Mouse (Mus musculus) hindbrain, embryonic 12.5 days (tissue): ENCODE results near the gene Rbak. TPM values are rescaled to one million over a fixed set of nuclear protein-coding genes. Genes with fewer than 3 reads are reported as not detected.
"Not testable (repeated sequence)": the region's sequence is repeated elsewhere in the genome, so short reads cannot be mapped to it uniquely, and the experiment has no call there.

ENCODE experiments used
- ATAC-seq: fragments of 200-750 bp; cut with Nextera tagmentation; 2 replicates; pipeline ENCODE4 v1.8.0; 2017; ENCODE audit warnings: moderate TSS enrichment; ENCODE audit not compliant: low FRiP score
- H3K27ac ChIP-seq: fragments of 300-500 bp; sonication (generic); 2 replicates; pipeline ENCODE4 v1.5.1; 2016; ENCODE audit warnings: mild to moderate bottlenecking
- H3K27me3 ChIP-seq: fragments of 300-500 bp; sonication (generic); 2 replicates; pipeline ENCODE4 v1.6.1; 2016; ENCODE audit warnings: mild to moderate bottlenecking
- H3K36me3 ChIP-seq: fragments of 300-500 bp; sonication (generic); 2 replicates; pipeline ENCODE4 v1.6.1; 2016; ENCODE audit warnings: mild to moderate bottlenecking
- H3K4me1 ChIP-seq: fragments of 300-500 bp; sonication (generic); 2 replicates; pipeline ENCODE4 v1.6.1; 2016
- H3K4me2 ChIP-seq: fragments of 300-500 bp; sonication (generic); replicated peaks from 2 replicates; pipeline ENCODE4 v1.6.1; 2016; ENCODE audit warnings: mild to moderate bottlenecking
- H3K4me3 ChIP-seq: fragments of 300-500 bp; sonication (generic); 2 replicates; pipeline ENCODE4 v1.5.1; 2016; ENCODE audit warnings: mild to moderate bottlenecking
- H3K9ac ChIP-seq: fragments of 300-500 bp; sonication (generic); 2 replicates; pipeline ENCODE4 v1.6.1; 2016; ENCODE audit warnings: mild to moderate bottlenecking, moderate library complexity
- H3K9me3 ChIP-seq: fragments of 300-500 bp; sonication (generic); replicated peaks from 2 replicates; pipeline ENCODE4 v1.6.1; 2016; ENCODE audit warnings: mild to moderate bottlenecking
- WGBS: fragments of 180-500 bp; shearing (Covaris S2); methylation state at CpG from one replicate; pipeline ENCODE4 v1.1.7; 2016; 5-methylcytosine and 5-hydroxymethylcytosine counted together
- polyA plus RNA-seq: library from polyadenylated mRNA; unstranded; fragments of >200 nt; fragmentation: Nextera tagmentation; extraction: Ambion mirVana; gene quantifications from 2 replicates; pipeline ENCODE4 v1.2.1, GENCODE M21; 2016

Gene Rbak
- polyA plus RNA-seq, 1 experiment from 2014 or later = 17.8 TPM

DNA sequence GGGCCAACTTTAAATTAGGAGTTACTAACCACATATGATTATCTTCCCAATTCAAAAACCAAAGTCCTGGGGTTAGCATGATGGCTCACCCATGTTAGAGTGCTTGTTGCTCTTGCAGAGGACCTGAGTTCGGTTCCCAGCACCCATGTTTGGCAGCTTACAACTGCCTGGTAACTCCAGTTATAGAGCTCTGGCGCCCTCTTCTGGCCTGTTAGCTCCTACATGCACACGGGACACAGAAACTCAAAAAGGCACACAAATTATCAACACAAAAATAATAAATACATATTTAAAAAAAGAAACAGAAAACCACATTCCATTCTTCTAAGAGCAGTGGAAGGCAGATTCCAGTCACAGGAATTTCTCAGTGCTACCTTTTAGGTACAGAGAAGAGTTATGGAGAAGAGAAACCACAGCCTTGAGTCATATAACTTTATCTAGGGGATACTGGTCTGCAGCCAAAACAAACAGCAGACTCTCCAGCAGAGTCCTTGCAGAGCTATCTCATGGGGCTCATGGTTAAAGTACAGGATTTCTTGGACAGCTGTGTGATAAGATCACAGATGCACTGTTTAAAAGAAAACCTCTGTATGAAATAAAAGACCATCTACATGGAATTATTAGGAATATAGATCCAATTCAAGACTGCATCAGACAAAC lies 2.9 kb downstream of the Rbak start:
- WGBS = 89% methylated on average over 3 of the region's 3 CpGs
- H3K9me3 ChIP-seq = peaks cover 13% of the 10 kb centered on the region; the same call in 1 of the 2 replicates
- no peak overlapping the region for H3K4me3 ChIP-seq
- no peak for ATAC-seq
- H3K9ac ChIP-seq = no peak overlapping the region
- H3K36me3 ChIP-seq = peaks cover 59% of the 10 kb centered on the region
- H3K4me1 ChIP-seq = peaks cover 11% of the 10 kb centered on the region
- no peaks in the 10 kb centered on the region for H3K27me3 ChIP-seq
- H3K27ac ChIP-seq = no peak overlapping the region
- H3K4me2 ChIP-seq = no peak overlapping the region

DNA sequence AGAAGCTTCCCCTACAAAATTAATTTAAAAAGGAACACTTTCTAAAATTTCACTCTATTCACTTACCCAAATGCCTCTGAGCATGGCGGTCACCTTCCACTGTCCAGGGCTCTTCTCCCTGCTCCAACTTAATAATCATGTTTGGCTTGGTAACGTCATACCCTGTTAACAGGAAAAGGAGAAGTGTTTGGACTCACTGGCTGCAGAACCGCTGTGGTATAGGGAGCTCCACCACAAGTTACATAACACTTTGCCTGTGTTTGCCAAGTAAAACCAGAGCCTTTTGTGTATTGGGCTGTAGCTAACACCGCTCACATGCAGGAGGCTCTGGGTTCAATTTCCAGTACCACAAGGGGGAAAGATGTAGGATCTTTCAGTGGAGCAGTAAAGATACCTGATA lies 4.6 kb downstream of the Rbak start:
- Histone ChIP-seq H3K4me3 (no peak overlapping the region), H3K4me1 (peaks cover 11% of the 10 kb centered on the region), H3K27me3 (no peaks in the 10 kb centered on the region), H3K9ac (no peak overlapping the region), H3K4me2 (no peak overlapping the region), H3K36me3 (peaks cover 76% of the 10 kb centered on the region), H3K27ac (no peak overlapping the region), H3K9me3 (peaks cover 13% of the 10 kb centered on the region; the same call in 1 of the 2 replicates)
- no peak for ATAC-seq
- 92% methylated on average over 4 of the region's 4 CpGs for WGBS

DNA sequence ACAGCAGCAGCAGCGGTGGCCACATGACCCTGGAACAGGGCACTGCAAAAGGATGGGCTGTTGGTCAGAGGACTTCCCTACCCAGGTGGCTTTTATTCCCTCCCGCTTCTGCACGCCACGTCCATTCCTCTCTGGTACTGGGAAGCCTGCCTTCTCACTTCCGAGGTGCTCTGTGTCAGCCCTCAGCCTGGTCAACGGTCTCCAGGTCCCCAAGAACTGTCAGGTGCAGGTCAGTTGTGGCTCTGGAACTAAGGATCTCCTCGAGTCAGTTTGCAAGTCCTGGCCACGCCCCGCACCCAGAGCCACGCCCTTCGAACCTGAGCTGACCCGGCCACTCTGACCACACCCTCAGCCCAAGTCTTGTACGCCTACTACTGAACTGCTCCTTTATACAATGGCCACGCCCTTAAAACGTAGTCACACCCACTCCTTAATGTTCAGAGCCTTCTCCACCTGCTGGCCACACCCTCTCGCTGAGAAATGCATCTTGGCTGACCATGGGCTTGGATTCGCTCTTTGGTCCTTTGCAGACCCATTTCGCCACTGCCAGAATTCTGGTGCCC lies 15.0 kb downstream of the Rbak start:
- H3K27me3 ChIP-seq = no peaks in the 10 kb centered on the region
- no peak overlapping the region for H3K9ac ChIP-seq
- 14% methylated on average over 18 of the region's 18 CpGs for WGBS
- H3K4me1 ChIP-seq = peaks cover 4% of the 10 kb centered on the region; the same call in 1 of the 2 replicates
- no peak for ATAC-seq
- H3K27ac ChIP-seq = no peak overlapping the region
- H3K4me2 ChIP-seq = 0 out of 2 replicates have a peak overlapping the region, but pooled peaks have one; percentile 2
- no peaks in the 10 kb centered on the region for H3K9me3 ChIP-seq
- H3K4me3 ChIP-seq = no peak overlapping the region
- no peaks in the 10 kb centered on the region for H3K36me3 ChIP-seq

DNA sequence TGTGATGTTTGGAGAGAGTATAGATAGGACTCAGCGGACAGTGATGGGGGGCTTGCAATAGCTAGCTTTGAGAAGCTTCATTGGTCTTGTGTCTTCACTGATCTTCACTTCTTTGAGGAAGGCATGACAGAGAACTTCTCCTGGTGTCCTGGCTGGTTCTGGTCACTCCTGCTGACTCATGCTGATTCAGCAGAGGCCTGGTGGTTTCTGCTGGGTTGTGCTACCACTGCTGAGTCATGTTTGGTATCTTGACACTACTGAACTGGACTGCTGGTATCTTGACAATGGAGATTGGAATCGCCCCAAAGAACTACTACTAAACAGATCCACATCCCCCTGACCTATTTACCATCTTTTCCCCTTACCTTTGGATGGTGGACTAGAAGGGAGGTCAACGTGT lies 25.0 kb downstream of the Rbak start:
- peaks cover 43% of the 10 kb centered on the region for H3K27me3 ChIP-seq
- H3K4me2 ChIP-seq = no peak overlapping the region

DNA sequence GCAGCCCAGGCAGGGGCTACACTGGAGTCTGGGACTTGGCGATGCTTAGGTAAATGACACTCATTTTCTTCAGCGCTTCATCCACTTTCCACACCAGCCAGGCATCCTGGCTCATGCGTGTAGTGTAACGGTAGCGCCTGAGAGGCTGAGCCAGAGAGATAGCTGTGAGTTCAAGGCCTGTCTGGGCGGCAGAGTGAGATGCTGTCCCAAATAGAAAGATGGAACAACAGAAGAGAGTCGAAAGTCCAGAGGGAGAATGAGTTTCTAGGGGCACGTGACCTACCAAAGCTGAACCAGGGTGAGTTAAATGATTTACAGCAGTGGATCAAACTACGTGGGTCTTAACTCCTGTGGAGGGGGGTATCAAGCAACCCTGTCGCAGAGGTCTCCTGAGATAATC lies 26.8 kb downstream of the Rbak start:
- H3K4me3 ChIP-seq = no peak overlapping the region
- no peak for ATAC-seq
- 93% methylated on average over 10 of the region's 10 CpGs for WGBS

More for the DNA sequence above, 25.0 kb downstream of the Rbak start:
- Histone ChIP-seq H3K9me3 (peaks cover 8% of the 10 kb centered on the region), H3K9ac (no peak overlapping the region), H3K4me3 (no peak overlapping the region), H3K27ac (no peak overlapping the region), H3K4me1 (no peaks in the 10 kb centered on the region), H3K36me3 (no peaks in the 10 kb centered on the region)
- no peak for ATAC-seq
- 89% methylated on average over 3 of the region's 3 CpGs for WGBS

DNA sequence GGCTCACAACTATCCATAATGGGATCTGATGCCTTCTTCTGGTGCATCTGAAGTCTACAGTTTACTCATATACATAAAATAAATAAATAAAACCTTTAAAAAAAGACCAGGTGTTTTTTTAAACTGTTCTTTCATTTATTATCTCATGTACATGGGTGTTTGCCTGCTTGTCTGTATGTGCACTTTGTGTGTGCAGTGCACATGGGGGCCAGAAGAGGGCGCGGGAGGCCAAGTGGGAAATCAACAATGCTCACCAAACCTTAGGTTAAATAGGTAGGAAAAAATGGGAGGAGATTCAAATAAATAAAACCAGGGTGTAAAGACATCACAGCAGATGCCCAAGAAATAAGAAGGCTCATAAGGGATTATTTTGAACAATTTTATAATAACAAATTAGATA lies 30.5 kb downstream of the Rbak start:
- WGBS = 80% methylated on average over 2 of the region's 2 CpGs
- no peak overlapping the region for H3K4me3 ChIP-seq
- no peak overlapping the region for H3K4me2 ChIP-seq
- H3K27me3 ChIP-seq = no peaks in the 10 kb centered on the region
- H3K4me1 ChIP-seq = no peaks in the 10 kb centered on the region
- ATAC-seq = no peak
- no peaks in the 10 kb centered on the region for H3K36me3 ChIP-seq
- no peak overlapping the region for H3K9ac ChIP-seq
- no peak overlapping the region for H3K27ac ChIP-seq
- H3K9me3 ChIP-seq = peaks cover 8% of the 10 kb centered on the region

More for the DNA sequence above, 26.8 kb downstream of the Rbak start:
- Histone ChIP-seq H3K27me3 (peaks cover 32% of the 10 kb centered on the region), H3K9ac (no peak overlapping the region), H3K4me1 (no peaks in the 10 kb centered on the region), H3K9me3 (peaks cover 8% of the 10 kb centered on the region), H3K27ac (no peak overlapping the region), H3K4me2 (no peak overlapping the region), H3K36me3 (no peaks in the 10 kb centered on the region)

DNA sequence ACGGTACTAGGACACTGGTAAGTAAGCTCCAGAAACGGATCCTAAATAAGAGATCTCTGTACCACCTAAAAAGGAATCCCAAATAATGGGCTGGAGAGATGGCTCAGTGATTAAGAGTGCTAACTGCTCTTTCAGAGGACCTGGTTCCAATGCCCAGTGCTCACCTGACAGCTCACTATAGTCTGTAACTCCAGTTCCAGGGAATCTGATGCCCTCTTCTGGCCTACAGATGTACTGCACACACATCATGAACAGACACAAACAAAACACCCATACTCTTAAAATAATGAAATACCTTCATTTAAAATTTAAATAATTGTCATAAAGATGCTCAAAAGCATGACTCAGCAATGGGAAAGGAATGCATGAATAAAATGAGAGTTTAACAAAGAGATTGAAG lies 31.0 kb downstream of the Rbak start:
- Histone ChIP-seq H3K4me3 (no peak overlapping the region), H3K9ac (no peak overlapping the region), H3K27ac (no peak overlapping the region), H3K4me2 (no peak overlapping the region), H3K36me3 (no peaks in the 10 kb centered on the region), H3K27me3 (no peaks in the 10 kb centered on the region), H3K9me3 (peaks cover 8% of the 10 kb centered on the region), H3K4me1 (no peaks in the 10 kb centered on the region)
- WGBS = 96% methylated on average over 2 of the region's 2 CpGs
- ATAC-seq = no peak

DNA sequence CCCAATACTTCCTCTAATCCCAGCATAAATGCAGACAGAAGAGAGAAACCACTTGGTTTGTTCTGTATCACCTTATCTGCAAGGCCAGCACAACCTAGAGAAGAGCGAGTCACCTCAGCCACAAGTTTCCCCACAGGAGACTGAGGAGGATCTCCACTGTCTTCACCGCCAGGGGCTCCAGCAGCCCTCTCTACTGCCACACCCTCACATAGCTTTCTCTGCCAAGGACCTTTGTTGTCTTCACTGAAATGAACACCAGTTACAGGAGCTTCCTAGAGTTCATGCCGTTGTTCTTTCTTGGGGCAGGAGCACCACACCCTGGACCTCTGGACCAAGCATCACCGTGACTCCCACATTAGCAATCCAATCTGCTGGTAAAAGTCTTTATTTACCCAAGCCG lies 31.9 kb downstream of the Rbak start:
- no peak overlapping the region for H3K4me3 ChIP-seq
- ATAC-seq = no peak
- no peaks in the 10 kb centered on the region for H3K36me3 ChIP-seq
- WGBS = 88% methylated on average over 5 of the region's 5 CpGs
- no peak overlapping the region for H3K27ac ChIP-seq
- peaks cover 8% of the 10 kb centered on the region for H3K9me3 ChIP-seq
- no peaks in the 10 kb centered on the region for H3K27me3 ChIP-seq
- H3K4me2 ChIP-seq = no peak overlapping the region
- H3K9ac ChIP-seq = no peak overlapping the region
- H3K4me1 ChIP-seq = no peaks in the 10 kb centered on the region

DNA sequence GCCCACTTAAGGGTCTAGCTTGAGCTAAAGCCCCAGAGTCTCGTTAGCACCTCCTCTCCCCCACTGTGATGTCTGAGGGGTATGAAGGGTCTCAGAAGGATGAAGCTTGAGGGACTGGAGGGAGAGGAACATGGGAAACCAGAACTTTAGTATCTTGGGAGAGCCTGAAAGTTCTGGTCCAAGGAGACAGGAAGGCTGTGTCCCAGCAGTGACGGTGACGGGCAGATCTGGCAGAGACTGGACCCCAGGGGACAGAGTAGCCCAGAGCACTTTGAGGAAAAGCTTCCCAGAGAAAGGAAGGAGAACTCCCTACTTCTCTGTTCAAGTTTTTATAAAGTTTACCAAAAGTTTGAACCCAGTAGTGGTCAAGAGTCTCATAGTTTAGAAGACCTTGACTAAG lies 33.1 kb downstream of the Rbak start, which contains the start of gene Olfr718-ps1:
Gene Olfr718-ps1 (minus strand): TSS at position 101 of the 400 bp plus-strand sequence.
- H3K27me3 ChIP-seq = no peaks in the 10 kb centered on the region

DNA sequence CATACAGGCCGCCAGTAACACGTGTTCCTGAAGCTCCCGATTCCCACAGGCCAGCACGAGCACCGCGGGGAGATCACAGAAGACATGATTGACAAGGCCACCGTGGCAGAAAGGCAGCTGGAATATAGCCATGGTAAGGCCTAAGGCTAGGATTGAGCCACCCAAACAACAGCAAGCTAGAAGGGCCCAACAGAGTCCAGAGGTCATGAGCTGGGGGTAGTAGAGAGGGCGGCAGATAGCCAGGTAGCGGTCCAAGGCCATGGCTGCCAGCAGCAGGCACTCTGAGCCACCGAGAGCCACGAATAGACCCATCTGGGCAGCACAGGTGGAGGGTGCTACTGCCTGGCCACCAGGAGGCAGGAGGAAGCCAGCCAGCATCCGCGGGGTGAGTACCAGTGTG lies 43.0 kb downstream of the Rbak start:
- Histone ChIP-seq H3K9ac (no peak overlapping the region), H3K4me2 (no peak overlapping the region), H3K4me3 (no peak overlapping the region), H3K27me3 (no peaks in the 10 kb centered on the region), H3K4me1 (no peaks in the 10 kb centered on the region), H3K36me3 (no peaks in the 10 kb centered on the region), H3K27ac (no peak overlapping the region), H3K9me3 (no peaks in the 10 kb centered on the region)
- WGBS = 91% methylated on average over 13 of the region's 13 CpGs
- no peak for ATAC-seq

More for the DNA sequence above, 33.1 kb downstream of the Rbak start, which contains the start of gene Olfr718-ps1:
- no peak within 1 kb of the TSS for H3K4me3 ChIP-seq
- 74% methylated on average over 3 of the region's 3 CpGs for WGBS
- H3K27ac ChIP-seq = no peak within 1 kb of the TSS
- no peak for ATAC-seq
- peaks cover 8% of the 10 kb centered on the region for H3K9me3 ChIP-seq
- no peaks in the 10 kb centered on the region for H3K36me3 ChIP-seq
- H3K4me2 ChIP-seq = no peak within 1 kb of the TSS
- no peak within 1 kb of the TSS for H3K9ac ChIP-seq
- H3K4me1 ChIP-seq = no peaks in the 10 kb centered on the region

DNA sequence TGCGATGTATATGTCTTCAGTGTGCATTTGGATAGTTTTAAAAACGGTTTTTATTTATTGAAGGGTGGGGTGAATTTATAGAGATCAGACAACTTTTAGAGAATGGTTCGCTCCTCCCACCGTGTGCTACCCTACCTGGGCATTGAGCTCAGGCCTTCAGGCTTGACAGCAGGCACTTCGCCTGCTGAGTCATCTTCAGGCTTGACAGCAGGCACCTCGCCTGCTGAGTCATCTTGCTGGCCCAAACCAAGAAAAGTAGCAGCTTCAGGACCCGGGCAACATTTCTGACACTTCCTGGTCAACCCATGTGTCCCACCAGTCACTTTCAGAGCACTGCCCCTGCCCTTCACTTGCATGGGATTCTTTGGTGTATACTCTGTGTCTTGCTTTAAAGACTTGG lies 45.5 kb downstream of the Rbak start:
- H3K4me1 ChIP-seq = no peaks in the 10 kb centered on the region
- H3K27ac ChIP-seq = no peak overlapping the region
- H3K9me3 ChIP-seq = no peaks in the 10 kb centered on the region; the same call in 1 of the 2 replicates
- ATAC-seq = no peak
- H3K36me3 ChIP-seq = no peaks in the 10 kb centered on the region
- no peak overlapping the region for H3K4me2 ChIP-seq
- no peak overlapping the region for H3K4me3 ChIP-seq
- no peaks in the 10 kb centered on the region for H3K27me3 ChIP-seq
- 95% methylated on average over 7 of the region's 7 CpGs for WGBS
- H3K9ac ChIP-seq = no peak overlapping the region

DNA sequence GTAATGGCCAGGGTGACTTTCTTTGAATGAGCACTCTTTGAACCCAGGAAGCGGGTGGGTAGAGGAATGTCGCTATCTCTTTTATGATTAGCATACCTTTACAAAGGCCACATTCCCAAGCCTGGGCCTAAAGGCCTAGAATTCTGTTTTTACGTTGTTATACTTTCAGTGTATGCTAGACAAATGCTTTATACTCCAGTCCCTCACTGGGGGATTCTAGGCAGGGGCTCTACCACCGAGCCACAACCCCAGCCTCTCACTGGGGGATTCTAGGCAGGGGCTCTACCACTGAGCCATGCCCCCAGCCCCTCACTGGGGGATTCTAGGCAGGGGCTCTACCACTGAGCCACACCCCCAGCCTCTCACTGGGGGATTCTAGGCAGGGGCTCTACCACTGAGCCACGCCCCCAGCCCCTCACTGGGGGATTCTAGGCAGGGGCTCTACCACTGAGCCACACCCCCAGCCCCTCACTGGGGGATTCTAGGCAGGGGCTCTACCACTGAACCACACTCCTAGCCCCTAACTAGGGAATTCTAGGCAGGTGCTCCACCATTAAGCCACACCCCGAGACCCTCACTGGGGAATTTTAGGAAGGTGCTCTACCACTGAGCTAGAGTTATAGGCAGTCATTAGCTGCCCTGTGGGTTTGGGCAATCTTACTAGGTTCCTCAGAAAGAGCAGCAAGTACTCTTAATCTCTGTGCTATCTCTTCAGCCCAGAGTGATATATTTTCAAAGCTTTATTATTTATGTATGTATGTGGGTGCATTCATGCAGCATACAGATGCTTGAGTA lies 46.2 kb downstream of the Rbak start:
- not testable (repeated sequence) for ATAC-seq, H3K9ac ChIP-seq, H3K4me2 ChIP-seq, H3K4me1 ChIP-seq, H3K27me3 ChIP-seq, H3K36me3 ChIP-seq, H3K27ac ChIP-seq, H3K4me3 ChIP-seq, H3K9me3 ChIP-seq
- WGBS = 84% methylated on average over 4 of the region's 6 CpGs
